Mouse (Mus musculus): ENCODE measurements at regions not wholly inside any gene's neighbourhood (a gene's known extent, or its start where the extent isn't known, plus 50 kb on each side); places are given as distances from the start of the nearest gene placed in this dataset.

DNA sequence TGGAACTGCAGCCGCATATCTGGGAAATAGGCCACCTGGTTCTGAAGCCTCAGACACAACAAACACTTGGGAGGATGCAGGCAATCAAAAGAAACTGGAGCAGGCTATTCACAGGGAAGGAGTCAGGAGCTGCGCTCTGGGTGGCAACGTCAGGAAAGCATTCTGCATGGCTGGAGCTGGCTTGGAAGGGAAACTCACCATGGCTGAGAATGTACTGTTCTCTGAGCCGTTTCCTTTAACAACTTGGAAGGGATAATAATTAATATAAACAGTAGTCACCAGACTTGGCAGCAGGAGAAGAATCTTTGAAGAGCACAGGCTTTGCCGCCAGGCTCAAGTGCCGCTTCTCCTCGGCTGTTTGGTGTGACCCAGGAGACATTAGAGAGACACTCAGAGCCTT, 434.5 kb downstream of the Tns3 start:
- intact Hi-C loops (cut with DNase I) = no loop called here
- DNase-seq = peak in 1 of 2 experiments; percentile 23

DNA sequence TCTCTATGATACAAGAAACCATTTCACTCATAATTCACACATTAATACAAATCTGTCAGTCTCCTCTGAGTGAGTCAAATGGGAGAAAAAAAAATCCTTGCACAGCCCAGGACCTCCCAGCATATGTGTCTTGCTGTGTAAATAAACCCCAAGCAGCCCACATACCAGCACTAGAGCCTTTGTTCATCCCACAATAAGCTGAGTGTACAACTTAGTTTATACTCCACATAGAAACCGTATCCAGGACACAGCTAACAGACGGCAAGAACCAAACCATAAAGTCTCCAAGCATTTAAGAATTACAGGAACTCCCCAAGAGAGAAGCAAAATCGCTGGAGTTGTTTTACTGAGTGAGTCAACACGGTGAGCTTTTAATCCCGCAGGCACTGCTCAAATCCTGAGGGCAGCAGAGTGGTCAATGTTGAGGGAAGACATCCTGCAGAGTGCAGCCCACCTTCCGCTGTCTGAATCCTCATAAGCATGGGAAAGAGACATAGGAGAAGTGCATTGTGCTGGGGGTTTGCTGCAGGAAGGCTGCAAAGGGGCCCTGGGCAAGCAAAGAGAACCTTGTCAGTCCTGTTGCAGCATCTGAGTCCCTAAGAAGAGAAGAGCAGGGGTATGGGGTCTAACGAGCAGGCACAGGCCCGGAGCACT, 436.4 kb downstream of the Tns3 start:
- intact Hi-C loops (cut with DNase I) = no loop called here
- no peak for DNase-seq

DNA sequence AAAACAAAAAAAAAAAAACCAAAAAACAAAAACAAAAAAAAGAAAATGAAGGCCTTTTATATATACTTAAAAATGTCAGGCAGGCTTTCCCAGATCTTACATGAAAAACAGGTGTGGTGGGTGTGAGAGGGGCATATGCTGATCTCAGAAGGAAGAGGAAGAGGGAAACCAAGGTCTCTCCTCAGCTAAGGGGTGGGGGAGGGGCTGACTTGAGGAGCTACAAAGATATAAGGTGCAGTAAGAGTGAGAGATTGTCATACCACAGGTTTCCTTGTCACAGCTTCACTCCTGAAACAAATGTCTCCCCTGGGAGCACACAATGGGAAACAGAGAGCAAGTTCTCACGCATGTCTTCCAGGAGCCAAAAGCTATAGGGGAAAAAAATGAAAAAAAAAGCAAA, 440.0 kb downstream of the Tns3 start:
- no peak for DNase-seq
- intact Hi-C loops (cut with DNase I) = no loop called here

DNA sequence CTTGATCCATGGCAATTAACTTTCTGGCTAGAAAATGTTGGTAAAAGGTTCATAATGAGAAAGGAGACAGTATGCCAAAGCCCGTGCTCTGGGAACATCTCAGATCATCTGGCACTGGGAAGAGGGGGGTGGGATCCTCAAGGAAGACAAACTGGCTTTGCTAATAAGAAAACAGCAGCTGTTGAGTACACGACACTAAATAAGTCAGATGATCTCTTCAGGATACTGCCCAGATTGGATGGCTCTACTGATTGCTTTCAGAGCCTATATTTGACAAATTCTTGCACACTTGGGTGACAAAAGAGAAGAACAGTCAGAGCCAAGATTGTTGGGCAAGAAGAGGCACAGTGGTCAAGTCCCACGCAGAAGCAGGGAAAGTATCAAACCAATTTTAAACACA, 443.7 kb downstream of the Tns3 start:
- intact Hi-C loops (cut with DNase I) = no loop called here
- DNase-seq = no peak

DNA sequence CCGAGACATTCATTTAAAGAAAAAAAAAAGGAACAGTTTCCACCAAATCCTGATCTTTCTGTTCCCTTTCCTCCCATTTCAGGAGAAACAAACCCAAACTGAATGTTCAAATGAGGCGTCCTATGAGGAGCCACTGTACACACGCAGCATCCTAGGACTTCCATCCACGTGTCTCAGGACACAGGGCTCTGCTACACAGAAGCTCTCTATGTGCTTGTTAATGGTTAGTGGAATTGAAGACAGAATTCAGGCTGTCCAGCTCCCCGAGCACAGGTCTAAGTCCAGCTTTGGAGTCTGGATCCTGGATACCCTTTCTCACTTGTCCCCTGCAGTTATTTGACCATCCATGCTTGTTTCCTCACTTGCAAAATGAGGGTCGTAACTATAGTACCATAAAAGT, 444.4 kb downstream of the Tns3 start:
- intact Hi-C loops (cut with DNase I) = loop anchor here (10.0 kb wide), 2 partner anchors 385 to 715 kb away; no protein-coding TSS in a partner anchor

GRCm38 (mm10) chr11:8215634-8216033, 448.7 kb downstream of the Tns3 start:
- intact Hi-C loops (cut with DNase I) = loop anchor here (10.0 kb wide), 2 partner anchors 381 to 711 kb away; no protein-coding TSS in a partner anchor
- DNase-seq = peak; percentile 71 to 77

More for the DNA sequence above, 444.4 kb downstream of the Tns3 start:
- no peak for DNase-seq

GRCm38 (mm10) chr11:8214305-8214903, 449.9 kb downstream of the Tns3 start:
- no peak for DNase-seq
- intact Hi-C loops (cut with DNase I) = loop anchor here (10.0 kb wide), 2 partner anchors 380 to 710 kb away; no protein-coding TSS in a partner anchor

DNA sequence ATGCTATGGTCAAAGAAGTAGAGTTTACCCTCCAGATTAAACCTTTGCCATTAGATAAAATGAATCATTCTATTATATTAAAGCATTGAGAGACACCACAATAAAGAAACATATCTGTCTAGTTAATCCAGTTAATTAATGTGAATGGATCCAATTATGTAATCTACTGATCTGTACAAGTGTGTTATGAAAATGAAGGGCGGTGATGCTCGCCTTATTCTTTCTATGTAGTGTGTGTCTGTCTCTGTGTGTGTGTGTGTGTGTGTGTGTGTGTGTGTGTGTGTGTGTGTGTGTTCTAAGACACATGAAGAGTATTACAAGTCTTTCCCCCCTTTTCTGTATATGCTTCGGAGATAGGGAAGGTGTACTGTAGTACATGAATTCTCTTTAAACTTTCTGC, 451.2 kb downstream of the Tns3 start:
- DNase-seq = no peak
- intact Hi-C loops (cut with DNase I) = loop anchor here (10.0 kb wide), 2 partner anchors 378 to 708 kb away; no protein-coding TSS in a partner anchor

DNA sequence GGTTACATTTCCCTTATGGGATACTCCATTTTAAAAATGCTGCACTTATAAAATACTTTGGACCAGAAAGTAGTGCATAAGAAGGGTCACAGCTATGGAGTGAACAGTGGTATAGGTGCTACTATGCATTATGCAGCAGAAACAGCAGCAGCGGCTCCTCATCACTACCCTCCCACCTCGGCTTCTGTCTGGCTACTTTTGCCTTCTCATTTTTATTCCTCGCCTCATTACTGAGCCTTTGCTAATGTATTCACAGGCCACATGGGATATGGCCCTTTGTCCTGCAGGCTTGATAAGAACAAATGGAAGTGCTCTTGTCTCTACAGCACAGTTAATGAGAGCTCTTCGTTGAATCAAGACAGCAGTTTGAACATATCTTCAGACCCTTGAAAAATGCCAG, 451.6 kb downstream of the Tns3 start:
- intact Hi-C loops (cut with DNase I) = loop anchor here (10.0 kb wide), 2 partner anchors 378 to 708 kb away; no protein-coding TSS in a partner anchor
- no peak for DNase-seq

GRCm38 (mm10) chr11:8209041-8209440, 455.3 kb downstream of the Tns3 start:
- peak; percentile 42 to 49 for DNase-seq
- intact Hi-C loops (cut with DNase I) = no loop called here

DNA sequence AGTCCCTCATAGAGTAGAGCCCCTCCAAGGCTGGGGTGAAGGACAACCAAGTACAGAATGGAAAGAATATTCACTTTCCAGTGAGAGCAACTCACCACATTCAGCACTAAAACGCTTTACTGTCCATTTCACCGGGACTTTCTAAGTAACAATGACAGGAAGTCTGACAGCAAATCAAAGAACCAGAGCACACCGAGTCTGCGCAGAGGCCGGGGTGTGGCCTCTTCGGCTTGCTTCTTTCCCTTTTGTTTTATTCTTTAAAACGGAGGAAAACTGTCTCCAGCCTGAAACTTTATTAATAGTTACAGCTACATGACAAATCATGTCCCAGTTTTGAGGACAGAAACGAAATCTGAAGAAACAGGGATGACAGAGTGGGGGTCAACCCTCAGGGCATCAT, 465.0 kb downstream of the Tns3 start:
- intact Hi-C loops (cut with DNase I) = no loop called here
- no peak for DNase-seq

Data from heart, postnatal 36 days (tissue).